Mouse (Mus musculus): ENCODE data around the gene Rpl11.
"Not testable (repeated sequence)": the region's sequence is repeated elsewhere in the genome, so short reads cannot be mapped to it uniquely, and the experiment has no call there.

Gene Rpl11

GRCm38 (mm10) chr4:136053247-136053596 lies at the start of gene Rpl11:
Gene Rpl11 (minus strand): TSS chr4:136053428.
- peak; percentile 85 to 92 for DNase-seq

DNA sequence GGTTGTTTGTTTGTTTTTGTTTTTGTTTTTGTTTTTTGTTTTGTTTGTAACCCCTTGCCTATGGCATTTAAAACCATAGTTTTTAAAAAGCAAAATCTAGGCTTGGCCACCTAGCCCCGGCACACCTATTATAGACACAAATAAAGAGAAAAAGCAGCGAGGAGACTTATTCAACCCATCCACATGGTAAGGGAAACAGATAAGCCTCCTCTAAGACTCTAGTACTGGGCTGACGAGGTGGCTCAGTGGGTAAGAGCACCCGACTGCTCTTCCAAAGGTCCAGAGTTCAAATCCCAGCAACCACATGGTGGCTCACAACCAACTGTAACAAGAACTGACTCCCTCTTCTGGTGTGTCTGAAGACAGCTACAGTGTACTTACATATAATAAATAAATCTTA lies 48.5 kb upstream of the Rpl11 start:
- DNase-seq, result not testable (repeated sequence)

GRCm38 (mm10) chr4:136100396-136101070 lies 47.3 kb upstream of the Rpl11 start:
- peak in 1 of 2 experiments; percentile 63 for DNase-seq

DNA sequence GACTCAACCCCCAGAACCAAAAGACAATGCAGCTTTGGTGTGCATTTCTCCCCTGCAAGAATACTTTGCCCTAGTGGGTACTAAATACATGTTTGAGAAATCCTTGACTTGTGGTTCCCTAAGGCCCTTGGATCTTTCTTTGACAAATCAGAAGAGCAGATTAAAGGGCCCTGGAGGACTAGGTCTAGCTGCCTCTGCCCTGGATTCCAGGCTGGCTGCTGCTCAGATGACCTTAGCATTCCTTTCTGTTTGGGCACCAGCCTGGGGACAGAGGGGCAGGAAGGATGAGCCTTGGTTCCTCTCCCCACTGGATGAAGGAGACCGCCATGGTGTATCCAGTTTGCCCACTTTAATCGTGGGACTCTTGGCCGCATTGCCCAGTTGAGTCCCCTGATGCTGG lies 45.2 kb upstream of the Rpl11 start:
- DNase-seq, result no peak

DNA sequence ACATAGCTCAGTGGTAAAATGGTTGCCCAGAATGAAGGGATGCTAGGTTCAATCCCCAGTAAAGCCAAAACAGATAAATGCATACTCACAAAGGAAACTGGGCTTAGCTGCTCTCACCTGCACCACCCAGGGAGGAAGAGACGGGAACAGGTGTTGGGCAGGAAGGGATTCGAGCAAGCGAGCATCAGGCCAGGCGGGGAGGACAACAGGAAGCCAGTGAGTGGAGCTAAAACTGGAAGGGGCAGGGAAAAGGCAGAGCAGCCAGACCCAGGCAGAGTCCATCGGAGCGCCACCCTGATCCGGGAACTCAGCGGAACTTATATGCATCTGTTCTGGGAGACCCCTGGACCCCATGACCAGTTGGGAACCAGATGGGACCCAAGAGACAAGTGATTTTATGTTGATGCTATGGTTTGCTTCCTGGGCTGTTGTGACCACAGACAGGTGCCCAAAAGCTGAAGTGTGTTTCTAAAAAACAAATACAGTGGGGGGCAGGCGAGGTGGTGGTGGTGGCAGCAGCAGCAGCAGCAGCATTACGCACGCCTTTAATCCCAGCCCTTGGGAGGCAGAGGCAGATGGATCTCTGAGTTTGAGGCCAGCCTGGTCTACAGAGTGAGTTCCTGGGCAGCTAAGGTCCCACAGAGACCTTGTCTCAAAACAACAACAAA lies 43.4 kb upstream of the Rpl11 start:
- peak; percentile 33 to 57 for DNase-seq

DNA sequence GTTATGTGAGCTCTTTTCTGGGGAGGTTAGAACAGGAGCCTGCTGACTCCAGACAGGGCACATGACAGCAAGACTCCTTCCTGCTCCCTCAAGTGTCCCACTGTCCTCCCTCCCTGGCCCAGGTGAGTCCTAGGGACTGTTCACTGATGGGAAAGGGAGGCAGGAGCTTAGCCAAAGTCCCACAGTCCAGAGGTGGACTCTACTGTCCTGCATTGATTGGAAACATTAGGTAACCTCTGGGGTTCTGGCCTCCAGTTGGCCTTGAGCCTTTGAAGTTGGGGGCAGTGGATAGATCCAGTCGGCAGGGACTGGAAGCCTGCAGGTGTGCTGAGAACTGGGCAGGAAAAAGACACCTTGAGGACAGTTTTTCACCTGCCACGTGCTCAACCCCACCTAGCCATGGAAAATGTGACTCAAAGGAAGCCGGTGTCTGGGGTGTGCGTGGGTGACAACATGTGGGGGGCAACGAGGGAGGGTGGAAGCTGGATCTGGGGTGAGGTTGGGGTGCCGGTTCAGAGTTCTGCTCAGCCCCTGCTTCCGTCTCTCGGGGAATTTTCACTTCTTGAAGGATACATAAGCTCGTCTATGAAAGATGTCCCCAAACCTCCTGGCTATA lies 42.4 kb upstream of the Rpl11 start:
- DNase-seq, result peak; percentile 63 to 79

GRCm38 (mm10) chr4:136094519-136095219 lies 41.4 kb upstream of the Rpl11 start:
- no peak for DNase-seq

DNA sequence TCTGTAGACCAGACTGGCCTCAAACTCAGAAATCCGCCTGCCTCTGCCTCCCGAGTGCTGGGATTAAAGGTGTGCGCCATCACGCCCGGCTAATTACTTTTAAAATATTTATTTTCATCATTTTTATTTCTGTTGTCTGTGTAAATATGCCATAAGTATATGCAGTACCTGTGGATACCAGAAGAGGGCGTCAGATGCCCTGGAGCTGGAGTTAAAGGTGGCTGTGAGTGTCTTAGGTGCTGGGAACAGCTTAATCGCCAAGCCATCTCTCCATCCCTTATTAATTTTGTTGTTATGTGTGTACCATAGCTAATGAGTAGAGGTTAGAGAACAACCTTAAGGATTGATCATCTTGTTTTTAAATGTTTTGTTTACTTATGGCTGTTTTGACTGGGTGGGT lies 39.3 kb upstream of the Rpl11 start:
- no peak for DNase-seq

DNA sequence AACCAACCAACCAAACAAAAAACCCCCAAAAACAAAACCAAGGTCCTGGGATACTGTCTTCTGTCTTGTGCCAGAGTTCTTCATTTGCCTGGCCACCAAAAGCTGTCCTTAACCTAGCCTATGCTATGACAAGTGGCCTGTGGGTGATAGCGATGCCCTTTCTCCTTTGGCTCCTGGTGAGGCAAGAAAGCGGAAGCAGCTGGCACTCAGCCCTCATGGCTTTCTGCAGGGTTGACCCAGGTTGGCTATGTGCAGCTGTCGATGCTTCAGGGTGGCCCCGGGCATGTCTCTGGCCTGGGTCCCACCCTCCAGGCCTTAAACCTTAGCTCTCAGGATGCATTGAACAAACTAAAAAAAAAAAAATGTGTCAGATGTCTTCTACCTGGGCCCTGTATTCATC lies 38.1 kb upstream of the Rpl11 start:
- no peak for DNase-seq

GRCm38 (mm10) chr4:136089748-136090583 lies 36.7 kb upstream of the Rpl11 start:
- peak in 1 of 2 experiments; percentile 62 for DNase-seq

DNA sequence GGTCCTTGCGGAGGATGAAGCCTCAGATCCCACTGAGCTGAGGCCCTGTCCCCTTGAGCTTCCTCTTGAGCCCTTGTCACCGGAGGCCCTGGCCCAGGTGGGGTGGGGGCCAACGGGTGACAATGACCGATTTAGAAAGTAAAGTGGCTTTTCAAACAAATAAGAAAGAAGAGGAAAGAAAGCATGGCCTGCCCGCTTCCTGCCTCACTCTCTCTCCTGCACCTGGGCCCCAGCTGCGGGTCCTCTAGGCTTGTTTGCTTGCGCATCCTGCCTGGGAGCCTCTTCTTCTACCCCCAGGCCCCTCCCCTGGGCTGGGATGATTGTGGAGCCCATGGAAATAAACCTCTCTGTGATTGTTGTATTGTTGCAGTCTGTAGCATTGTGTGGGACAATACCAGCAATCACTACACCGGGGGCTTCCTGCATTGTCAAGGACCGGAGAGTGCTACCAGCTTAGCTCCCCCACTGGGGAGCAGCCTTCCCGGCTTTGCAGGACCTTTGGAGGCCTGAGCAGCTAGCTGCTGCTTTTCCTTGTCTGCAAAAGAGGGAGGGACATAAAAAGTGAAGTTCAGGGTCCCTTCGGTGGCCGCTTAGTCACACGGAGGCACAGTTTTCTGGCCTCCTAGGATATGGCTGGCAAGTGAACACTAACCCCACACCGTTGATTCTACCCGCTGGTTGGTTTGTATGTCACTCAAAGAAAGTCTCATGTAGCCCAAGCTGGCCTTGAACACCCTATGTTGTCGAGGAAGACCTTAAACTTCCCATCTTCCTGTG lies 35.9 kb upstream of the Rpl11 start:
- DNase-seq, result peak; percentile 89 to 94

DNA sequence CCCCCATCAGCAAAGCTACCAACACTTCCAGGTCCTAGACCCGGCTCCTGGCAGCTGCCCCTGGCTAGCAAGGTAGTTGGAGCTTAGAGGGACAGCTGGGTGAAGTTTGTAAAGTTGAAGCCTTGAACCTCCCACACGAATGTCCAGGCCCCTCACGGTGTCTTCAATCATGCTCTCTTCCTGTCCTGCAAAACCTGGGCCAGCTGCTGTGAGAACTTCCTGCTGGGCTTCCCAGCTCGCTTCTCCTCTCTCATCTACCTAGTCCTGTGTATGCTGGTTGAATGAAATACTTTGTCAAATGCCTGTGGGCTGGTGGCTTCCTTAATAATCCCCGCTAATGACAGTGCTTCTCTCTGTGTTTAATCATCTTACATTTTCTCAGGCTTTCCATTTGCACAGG lies 35.1 kb upstream of the Rpl11 start:
- DNase-seq, result no peak

GRCm38 (mm10) chr4:136087261-136087660 lies 34.0 kb upstream of the Rpl11 start:
- DNase-seq, result no peak

DNA sequence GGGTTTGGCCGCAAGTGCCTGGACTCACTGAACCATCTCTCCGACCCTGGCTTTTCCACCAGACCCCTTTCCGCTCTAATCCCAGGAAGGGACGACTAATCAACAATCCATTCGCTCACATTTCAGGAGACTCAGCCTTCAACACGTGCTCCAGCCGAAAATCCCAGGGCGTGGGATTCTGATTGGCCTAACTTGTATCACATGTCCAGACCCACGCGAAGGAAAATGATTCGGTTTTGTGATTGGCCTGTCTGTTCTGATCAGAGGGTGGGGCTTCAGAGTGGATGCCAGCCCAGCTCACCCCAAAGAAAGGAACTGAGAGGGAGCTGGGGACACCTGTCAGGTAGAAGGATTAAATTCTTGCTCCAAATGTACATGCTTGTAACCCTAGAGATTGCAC lies 31.6 kb upstream of the Rpl11 start:
- DNase-seq, result no peak

DNA sequence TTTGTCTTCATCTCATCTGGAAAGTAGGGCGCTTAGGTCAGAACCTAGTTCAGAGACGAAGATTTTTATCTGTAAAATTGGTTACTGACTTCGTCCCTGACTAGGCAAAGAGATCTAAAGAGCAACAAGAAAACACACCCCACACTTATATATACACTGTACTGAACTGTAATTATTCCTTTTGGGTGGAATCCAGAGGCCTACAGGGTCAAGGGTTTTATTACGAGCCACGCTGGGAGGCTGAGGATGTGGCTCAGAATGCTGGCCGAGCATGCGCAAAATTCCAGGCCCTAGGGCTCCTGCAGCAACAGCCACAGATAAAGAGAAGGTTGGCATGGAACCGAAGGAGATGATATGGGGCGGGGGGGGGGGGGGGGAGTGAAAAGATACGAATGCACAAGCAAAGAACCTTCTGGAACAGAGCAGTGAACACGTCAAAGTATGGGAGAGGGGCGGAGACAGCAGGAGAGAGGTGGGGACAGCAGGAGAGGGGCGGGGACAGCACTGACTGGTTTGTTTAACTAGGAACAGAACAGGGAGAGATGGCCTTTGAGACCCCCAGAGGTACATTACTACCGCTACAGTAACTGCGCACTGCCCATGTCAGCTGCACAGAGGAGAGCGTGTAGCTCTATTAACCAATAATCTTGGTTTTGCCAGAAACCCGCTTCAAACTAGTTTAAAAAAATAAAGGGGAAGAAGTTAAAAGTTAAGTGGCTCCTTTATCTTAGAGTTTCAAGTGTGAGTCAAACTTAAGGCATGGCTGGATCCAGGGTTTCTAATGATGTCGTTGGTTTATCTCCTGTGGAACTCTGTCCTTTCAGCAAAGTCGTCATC lies 30.3 kb upstream of the Rpl11 start:
- DNase-seq, result no peak

DNA sequence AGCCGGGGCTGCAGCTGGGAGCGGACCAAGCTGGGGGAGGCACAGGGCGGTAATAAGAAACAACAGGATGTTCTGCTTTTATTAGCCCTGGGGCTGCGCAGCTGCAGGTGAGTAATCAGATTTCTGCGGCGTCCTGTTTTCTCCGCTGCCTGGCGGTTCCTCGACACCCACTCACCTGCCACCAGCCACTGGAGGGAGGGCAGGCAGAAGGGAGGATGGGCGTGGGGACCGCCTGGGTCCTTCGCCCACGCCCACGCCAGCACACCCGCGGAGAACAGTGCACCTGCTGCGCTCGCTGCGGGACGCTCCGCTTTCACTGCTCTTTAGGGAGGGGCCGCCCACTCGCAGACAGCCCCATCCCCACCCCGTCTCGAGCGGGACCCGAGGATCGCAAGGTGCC lies 28.5 kb upstream of the Rpl11 start:
- peak; percentile 81 to 88 for DNase-seq

GRCm38 (mm10) chr4:136078649-136079048 lies 25.4 kb upstream of the Rpl11 start:
- DNase-seq, result no peak

- DNase-seq, result no peak
Measured at GRCm38 (mm10) chr4:136076776-136077538, 23.7 kb upstream of the Rpl11 start.

DNA sequence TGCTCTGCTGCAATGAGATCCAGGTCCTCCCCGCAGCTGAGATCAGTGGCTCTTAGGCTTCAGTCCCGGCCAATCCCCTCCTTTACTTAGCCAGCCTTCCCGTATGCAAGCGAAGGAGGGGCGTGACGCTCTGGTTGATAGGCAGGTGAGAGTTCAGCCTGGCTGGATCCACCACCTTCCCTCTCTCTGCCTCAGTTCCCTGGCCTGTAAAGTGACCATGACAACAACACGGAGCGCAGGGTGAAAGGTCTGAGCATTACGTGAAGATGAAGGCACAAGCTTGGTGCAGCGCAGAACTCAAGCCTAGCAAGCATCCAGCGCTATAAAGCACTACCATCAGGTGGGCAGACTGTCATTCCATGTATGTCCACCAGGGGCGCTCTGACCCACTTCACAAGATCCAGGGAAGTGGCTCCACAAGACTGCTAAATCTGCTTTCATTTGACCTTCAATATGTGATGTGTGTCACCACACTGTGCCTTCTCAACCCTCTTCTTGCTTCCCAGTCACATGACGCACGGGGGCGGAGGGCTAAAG lies 18.0 kb upstream of the Rpl11 start:
- peak; percentile 70 to 81 for DNase-seq

GRCm38 (mm10) chr4:136070592-136070991 lies 17.4 kb upstream of the Rpl11 start:
- peak in 1 of 2 experiments; percentile 29 for DNase-seq

All from thymus, adult 18-20 months (tissue).